Mouse (Mus musculus) T-helper 1 cell (primary cell): ENCODE results near the gene Tenm2.

ENCODE experiments used
- in situ Hi-C: fragments of 300-600 bp; cut with MboI, MseI; formaldehyde crosslinking; loops from one replicate; pipeline ENCODE4 v1.15.1; 2025; ENCODE audit warnings: high pct_unique_total_duplicates

The Tenm2 gene

GRCm38 (mm10) chr11:37235914-37236600 is at the start of gene Tenm2:
Tenm2 (minus strand) TSS chr11:37235964.
- in situ Hi-C loops = no loop called here

GRCm38 (mm10) chr11:37285186-37285585 is 49.4 kb upstream of the Tenm2 start:
- in situ Hi-C loops = no loop called here

GRCm38 (mm10) chr11:37248796-37249195 is 13.0 kb upstream of the Tenm2 start:
- in situ Hi-C loops = no loop called here

GRCm38 (mm10) chr11:37237096-37237725 is 1.4 kb upstream of the Tenm2 start:
- in situ Hi-C loops = no loop called here

- in situ Hi-C loops = no loop called here
Observed at GRCm38 (mm10) chr11:37236601-37237083, 878 bp upstream of the Tenm2 start.

GRCm38 (mm10) chr11:37235021-37235795 is 556 bp downstream of the Tenm2 start:
- in situ Hi-C loops = no loop called here

GRCm38 (mm10) chr11:37227404-37227803 is 8.4 kb downstream of the Tenm2 start:
- in situ Hi-C loops = no loop called here

- in situ Hi-C loops = no loop called here
Observed at GRCm38 (mm10) chr11:37226943-37227342, 8.8 kb downstream of the Tenm2 start.

GRCm38 (mm10) chr11:37222737-37223136 is 13.0 kb downstream of the Tenm2 start:
- in situ Hi-C loops = loop anchor here (25.0 kb wide), 1 partner anchor 1485 kb away; no protein-coding TSS in a partner anchor

- in situ Hi-C loops = loop anchor here (25.0 kb wide), 1 partner anchor 1485 kb away; no protein-coding TSS in a partner anchor
Observed at GRCm38 (mm10) chr11:37222056-37222455, 13.7 kb downstream of the Tenm2 start.

- in situ Hi-C loops = loop anchor here (25.0 kb wide), 1 partner anchor 1484 kb away; no protein-coding TSS in a partner anchor
Observed at GRCm38 (mm10) chr11:37220921-37221320, 14.8 kb downstream of the Tenm2 start.

GRCm38 (mm10) chr11:37186132-37186531 is 49.6 kb downstream of the Tenm2 start:
- in situ Hi-C loops = no loop called here

GRCm38 (mm10) chr11:37177426-37177825 is 58.3 kb downstream of the Tenm2 start:
- in situ Hi-C loops = no loop called here

- in situ Hi-C loops = no loop called here
Observed at GRCm38 (mm10) chr11:37153933-37154880, 81.6 kb downstream of the Tenm2 start.

GRCm38 (mm10) chr11:37153382-37153781 is 82.4 kb downstream of the Tenm2 start:
- in situ Hi-C loops = no loop called here

GRCm38 (mm10) chr11:37150011-37150410 is 85.8 kb downstream of the Tenm2 start:
- in situ Hi-C loops = no loop called here

GRCm38 (mm10) chr11:37143996-37144395 is 91.8 kb downstream of the Tenm2 start:
- in situ Hi-C loops = no loop called here

GRCm38 (mm10) chr11:37143478-37143877 is 92.3 kb downstream of the Tenm2 start:
- in situ Hi-C loops = no loop called here

GRCm38 (mm10) chr11:37128893-37129292 is 106.9 kb downstream of the Tenm2 start:
- in situ Hi-C loops = no loop called here

- in situ Hi-C loops = no loop called here
Observed at GRCm38 (mm10) chr11:37118058-37118457, 117.7 kb downstream of the Tenm2 start.

GRCm38 (mm10) chr11:37115188-37115587 is 120.6 kb downstream of the Tenm2 start:
- in situ Hi-C loops = no loop called here
